ENCODE assay signal across 31 mouse cellular contexts in genomic region chrX:131663622-131664021, GRCm38 (mm10).
"Had no signal": no experiment of that assay in that cellular context is flagged by ENCODE, and none has a peak within 500 bp of the region (broad histone marks: within the 10 kb centered on the region; RNA-seq: fewer than 3 reads in every experiment).

No protein-coding gene starts in this region.

- DNase-seq: heart, postnatal 10 days; heart, postnatal 14 days; heart, postnatal 36 days; heart, postnatal 4 days; kidney, adult 11 months; kidney, adult 18-20 months; kidney, adult 2 months; kidney, adult 8-10 months; kidney, adult 9 months; kidney, postnatal 10 days; kidney, postnatal 14 days; kidney, postnatal 25 days; kidney, postnatal 36 days; kidney, postnatal 4 days; layer of hippocampus, adult 9-11 months; layer of hippocampus, postnatal 36 days had no signal

- H3K27me3 ChIP-seq: heart, embryonic 12.5 days; heart, embryonic 13.5 days; heart, embryonic 15.5 days; hindbrain, embryonic 12.5 days; hindbrain, embryonic 13.5 days; hindbrain, embryonic 15.5 days; intestine, embryonic 15.5 days; kidney, embryonic 15.5 days had no signal

- H3K9me3 ChIP-seq: heart, embryonic 10.5 days; heart, embryonic 12.5 days; heart, embryonic 13.5 days; heart, embryonic 15.5 days; hindbrain, embryonic 10.5 days; hindbrain, embryonic 12.5 days; hindbrain, embryonic 13.5 days; hindbrain, embryonic 15.5 days; intestine, embryonic 15.5 days; kidney, embryonic 15.5 days had no signal

- H3K36me3 ChIP-seq: heart, embryonic 10.5 days; heart, embryonic 12.5 days; heart, embryonic 13.5 days; heart, embryonic 15.5 days; hindbrain, embryonic 10.5 days; hindbrain, embryonic 12.5 days; hindbrain, embryonic 13.5 days; hindbrain, embryonic 15.5 days; intestine, embryonic 15.5 days; kidney, embryonic 15.5 days had no signal

- H3K9ac ChIP-seq: heart, embryonic 12.5 days; heart, embryonic 13.5 days; heart, embryonic 15.5 days; hindbrain, embryonic 12.5 days; hindbrain, embryonic 13.5 days; hindbrain, embryonic 14.5 days; hindbrain, embryonic 15.5 days; intestine, embryonic 15.5 days; kidney, embryonic 15.5 days had no signal

- H3K4me1 ChIP-seq: heart, embryonic 10.5 days; heart, embryonic 12.5 days; heart, embryonic 13.5 days; heart, embryonic 15.5 days; hindbrain, embryonic 10.5 days; hindbrain, embryonic 12.5 days; hindbrain, embryonic 13.5 days; hindbrain, embryonic 15.5 days; intestine, embryonic 15.5 days; kidney, embryonic 15.5 days had no signal

- H3K27ac ChIP-seq: heart, embryonic 10.5 days; heart, embryonic 13.5 days; heart, embryonic 15.5 days; hindbrain, embryonic 10.5 days; hindbrain, embryonic 12.5 days; hindbrain, embryonic 13.5 days; hindbrain, embryonic 14.5 days; hindbrain, embryonic 15.5 days; hindbrain, postnatal 0 days; intestine, embryonic 15.5 days; kidney, embryonic 15.5 days; kidney, postnatal 0 days; layer of hippocampus, adult 2 months; left cerebral cortex, adult 2 months had no signal

- H3K4me3 ChIP-seq: heart, embryonic 10.5 days; heart, embryonic 12.5 days; heart, embryonic 13.5 days; heart, embryonic 15.5 days; hindbrain, embryonic 10.5 days; hindbrain, embryonic 12.5 days; hindbrain, embryonic 13.5 days; hindbrain, embryonic 15.5 days; intestine, embryonic 15.5 days; kidney, embryonic 15.5 days; layer of hippocampus, adult 2 months; left cerebral cortex, adult 2 months had no signal
